Mouse (Mus musculus) adrenal gland, postnatal 10 days (tissue): ENCODE data around the gene Tbx1. TPM values are rescaled to one million over a fixed set of nuclear protein-coding genes. Genes with fewer than 3 reads are reported as not detected.

ENCODE experiments used
- DNase-seq: peaks from one replicate; pipeline ENCODE4 v3.0.0; 2021; ENCODE audit warnings: mixed read lengths
- total RNA-seq, 2 experiments: library from RNA; stranded (reverse); gene quantifications; 2 replicates each; pipeline ENCODE4 v1.2.3; 2021

Gene Tbx1
- total RNA-seq, 2 experiments from 2014 or later = 1.2 to 9.1 TPM

- no peak for DNase-seq
These were observed 32.7 kb upstream of the Tbx1 start for GRCm38 (mm10) chr16:18622916-18623750.

- DNase-seq = no peak
These were observed 31.5 kb upstream of the Tbx1 start, which contains the start of gene Gp1bb for GRCm38 (mm10) chr16:18622019-18622418. Gene Gp1bb (minus strand): TSS chr16:18622403.

GRCm38 (mm10) chr16:18621362-18622001 is 31.0 kb upstream of the Tbx1 start:
- no peak for DNase-seq

GRCm38 (mm10) chr16:18620601-18621361 is 30.3 kb upstream of the Tbx1 start:
- DNase-seq = peak; percentile 53

GRCm38 (mm10) chr16:18620201-18620600 is 29.7 kb upstream of the Tbx1 start:
- no peak for DNase-seq

- no peak for DNase-seq
These were observed 28.6 kb upstream of the Tbx1 start for GRCm38 (mm10) chr16:18619110-18619509.

- no peak for DNase-seq
These were observed 27.8 kb upstream of the Tbx1 start for GRCm38 (mm10) chr16:18618297-18618696.

GRCm38 (mm10) chr16:18617370-18618065 is 27.0 kb upstream of the Tbx1 start:
- peak; percentile 93 for DNase-seq

GRCm38 (mm10) chr16:18613301-18613700 is 22.8 kb upstream of the Tbx1 start:
- no peak for DNase-seq

GRCm38 (mm10) chr16:18611752-18612151 is 21.3 kb upstream of the Tbx1 start:
- no peak for DNase-seq

- DNase-seq = no peak
These were observed 18.6 kb upstream of the Tbx1 start for GRCm38 (mm10) chr16:18609099-18609498.

GRCm38 (mm10) chr16:18608226-18608625 is 17.8 kb upstream of the Tbx1 start:
- peak; percentile 58 for DNase-seq

- no peak for DNase-seq
These were observed 15.2 kb upstream of the Tbx1 start for GRCm38 (mm10) chr16:18605705-18606104.

GRCm38 (mm10) chr16:18604267-18604701 is 13.8 kb upstream of the Tbx1 start:
- peak; percentile 58 for DNase-seq

- no peak for DNase-seq
These were observed 11.0 kb upstream of the Tbx1 start for GRCm38 (mm10) chr16:18601447-18601846.

GRCm38 (mm10) chr16:18598006-18598405 is 7.5 kb upstream of the Tbx1 start:
- no peak for DNase-seq

GRCm38 (mm10) chr16:18596255-18596654 is 5.8 kb upstream of the Tbx1 start:
- DNase-seq = no peak

GRCm38 (mm10) chr16:18593930-18594329 is 3.5 kb upstream of the Tbx1 start:
- no peak for DNase-seq

- DNase-seq = peak; percentile 30
These were observed 862 bp upstream of the Tbx1 start for GRCm38 (mm10) chr16:18591047-18592018.

- DNase-seq = no peak
These were observed 1.3 kb downstream of the Tbx1 start for GRCm38 (mm10) chr16:18589080-18589621.

GRCm38 (mm10) chr16:18588738-18589055 is 1.8 kb downstream of the Tbx1 start:
- DNase-seq = no peak
